8 mouse cellular contexts compared by ENCODE assay signal in genomic region chr10:84488315-84488714, GRCm38 (mm10). TPM values are rescaled to one million over a fixed set of nuclear protein-coding genes. Genes with fewer than 3 reads are reported as not detected.
A peak's percentile ranks its signal among the peaks of the same experiment; 100 is the strongest.
DNase-seq lines count a peak whose midpoint lies in the region; TF ChIP-seq lines count a peak whose summit lies in the region.

No protein-coding gene starts in this region.

- 34% methylated on average over 6 of the region's 6 CpGs for WGBS in cerebellum, adult 2 months
- WGBS in spleen, adult 2 months: 32% methylated on average over 6 of the region's 6 CpGs

- no peaks in the 10 kb centered on the region for H3K27me3 ChIP-seq in cerebellum, adult 2 months (ENCODE audit: control insufficient read depth, insufficient read depth, low read length)
- H3K27me3 ChIP-seq in spleen, adult 2 months (ENCODE audit: control insufficient read depth, insufficient read depth, low read length): no peaks in the 10 kb centered on the region

- H3K4me1 ChIP-seq in cerebellum, adult 2 months (ENCODE audit: control insufficient read depth, insufficient read depth, low read length): no peaks in the 10 kb centered on the region
- H3K4me1 ChIP-seq in spleen, adult 2 months (ENCODE audit: control insufficient read depth, insufficient read depth, insufficient read length): no peaks in the 10 kb centered on the region

- H3K27ac ChIP-seq in cerebellum, adult 2 months (ENCODE audit: insufficient read depth, low read length): no peak overlapping the region
- no peak overlapping the region for H3K27ac ChIP-seq in spleen, adult 2 months (ENCODE audit: insufficient read depth, low read length)

- no peak for TF ChIP-seq POLR2A in cerebellum, adult 2 months (IDR thresholded peaks at IDR 0.05; ENCODE audit: borderline replicate concordance, insufficient read depth, low read length)
- TF ChIP-seq POLR2A in spleen, adult 2 months (IDR thresholded peaks at IDR 0.05; ENCODE audit: low read depth, low read length): no peak

- DNase-seq in cerebellum, adult 2 months: peak in 1 of 2 experiments; percentile 34
- DNase-seq in cerebellum, adult 11 months: no peak
- peak; percentile 51 for DNase-seq in 3T3-L1 (ENCODE audit: low read depth, low spot score)
- peak; percentile 59 to 65 for DNase-seq in adrenal gland, adult 18-20 months (ENCODE audit: low spot score in 2 of 2)
- peak; percentile 56 for DNase-seq in embryo, embryonic 9.5 days (ENCODE audit: extremely low spot score)
- peak; percentile 38 to 72 for DNase-seq in kidney, adult 8-10 months
- peak; percentile 77 for DNase-seq in lung, postnatal 10 days
- DNase-seq in spleen, adult 2 months (ENCODE audit: low read depth in 1 of 2, low spot score in 2 of 2): peak; percentile 17 to 62

- no peaks in the 10 kb centered on the region for H3K36me3 ChIP-seq in spleen, adult 2 months (ENCODE audit: control insufficient read depth, insufficient read depth, low read length)

- peak; percentile 56; the same call in 1 of the 2 replicates for TF ChIP-seq CTCF in cerebellum, adult 2 months (IDR thresholded peaks at IDR 0.05; ENCODE audit: borderline replicate concordance, insufficient read depth, low read depth, low read length)
- peak; percentile 66; the same call in 1 of the 2 replicates for TF ChIP-seq CTCF in spleen, adult 2 months (IDR thresholded peaks at IDR 0.05; ENCODE audit: extremely low read depth, insufficient read depth, insufficient read length, insufficient replicate concordance)

- H3K4me3 ChIP-seq in cerebellum, adult 2 months (replicated peaks; ENCODE audit: insufficient read depth, low read depth, low read length): no peak overlapping the region
- H3K4me3 ChIP-seq in spleen, adult 2 months (ENCODE audit: extremely low read depth, insufficient read depth, insufficient read length): no peak overlapping the region

RNA-seq across cellular contexts. Expression of gene Ckap4, which starts 45.5 kb away (rescaled TPM):
- polyA plus RNA-seq in cerebellum, adult 2 months (2012; rRNA removed): 20.4 and 21.0 TPM in 2 replicates
- total RNA-seq in adrenal gland, adult 18-20 months (2021): 10 to 100 TPM; 26.0 to 34.3 TPM
- 10.5 and 14.4 TPM in 2 replicates for polyA plus RNA-seq in spleen, adult 2 months (2012; rRNA removed)

RNA-seq across cellular contexts. Expression of gene Nuak1, which starts 47.9 kb away (rescaled TPM):
- polyA plus RNA-seq in cerebellum, adult 2 months (2012; rRNA removed): 39.8 and 41.5 TPM in 2 replicates
- 1 to 10 TPM; 5.4 to 6.8 TPM for total RNA-seq in adrenal gland, adult 18-20 months (2021)
- polyA plus RNA-seq in spleen, adult 2 months (2012; rRNA removed): 7.0 and 8.3 TPM in 2 replicates
